Mouse (Mus musculus) CH12F3 (cell line): ENCODE results near the gene Mapk3.

ENCODE experiments used
- in situ Hi-C: fragments of 300-500 bp; cut with MboI; formaldehyde crosslinking; loops from 2 replicates; pipeline ENCODE4 v1.14.3; 2020; ENCODE audit warnings: low sequenced_read_pairs

Gene Mapk3

DNA sequence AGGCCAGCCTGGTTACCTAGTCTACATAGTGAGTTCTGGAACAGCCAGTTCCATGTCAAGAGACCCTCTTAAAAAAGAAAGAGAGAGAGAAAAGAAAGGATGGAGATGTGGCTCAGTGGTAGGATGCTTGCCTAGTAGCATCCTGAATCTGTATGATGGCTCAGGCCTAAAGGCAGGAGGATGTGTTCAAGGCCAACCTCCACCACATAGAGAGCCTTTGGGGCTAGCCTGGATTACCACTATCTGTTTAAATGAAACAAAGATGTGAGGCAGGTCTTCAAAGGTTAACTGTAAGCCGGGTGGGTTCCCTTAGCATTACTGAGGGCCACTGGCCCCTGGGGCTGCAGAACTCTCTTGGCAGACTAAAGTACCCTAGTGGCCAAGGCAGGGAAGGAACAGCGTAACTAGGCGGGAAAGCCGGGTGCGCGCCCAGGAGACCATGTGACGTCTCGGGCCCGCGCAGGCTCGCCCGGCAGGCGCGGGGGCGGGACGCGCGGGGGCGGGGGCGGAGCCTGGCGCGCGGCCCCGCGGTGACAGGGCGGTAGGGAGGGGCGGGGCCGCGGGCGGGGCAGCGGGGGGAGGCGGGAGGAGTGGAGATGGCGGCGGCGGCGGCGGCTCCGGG is at the start of gene Mapk3:
TSS of gene Mapk3 (plus strand) at position 552 of the 622 bp plus-strand sequence.
- in situ Hi-C loops: no loop called here

DNA sequence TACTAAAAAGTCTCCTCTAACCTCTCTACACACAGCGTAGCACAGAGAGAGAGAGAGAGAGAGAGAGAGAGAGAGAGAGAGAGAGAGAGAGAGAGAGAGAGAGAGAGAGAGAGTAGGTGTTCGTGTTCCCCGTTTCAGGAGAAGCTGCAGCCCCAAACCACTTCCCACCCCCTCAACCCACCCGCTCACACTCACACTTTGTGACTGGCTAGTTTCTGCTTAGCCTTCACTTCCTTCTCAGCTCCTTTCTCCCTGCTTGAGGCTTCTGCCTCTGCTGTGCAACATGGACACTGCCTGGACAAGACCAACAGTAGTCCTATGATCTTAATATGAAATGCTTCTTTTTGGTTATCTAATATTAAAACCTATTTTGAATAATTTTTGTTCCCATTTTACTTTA is 49.1 kb upstream of the Mapk3 start:
- in situ Hi-C loops: no loop called here

GRCm38 (mm10) chr7:126711910-126712309 is 47.5 kb upstream of the Mapk3 start:
- in situ Hi-C loops: no loop called here

- in situ Hi-C loops: loop anchor here (5.0 kb wide), 1 partner anchor 1057 kb away; no protein-coding TSS in a partner anchor
These were observed 43.7 kb upstream of the Mapk3 start for GRCm38 (mm10) chr7:126715679-126716078.

- in situ Hi-C loops: loop anchor here (5.0 kb wide), 1 partner anchor 1055 kb away; no protein-coding TSS in a partner anchor
These were observed 41.8 kb upstream of the Mapk3 start for GRCm38 (mm10) chr7:126717566-126717965.

- in situ Hi-C loops: loop anchor here (5.0 kb wide), 1 partner anchor 1053 kb away; no protein-coding TSS in a partner anchor
These were observed 40.5 kb upstream of the Mapk3 start for GRCm38 (mm10) chr7:126718787-126719337.

- in situ Hi-C loops: no loop called here
These were observed 37.8 kb upstream of the Mapk3 start for GRCm38 (mm10) chr7:126721635-126722034.

DNA sequence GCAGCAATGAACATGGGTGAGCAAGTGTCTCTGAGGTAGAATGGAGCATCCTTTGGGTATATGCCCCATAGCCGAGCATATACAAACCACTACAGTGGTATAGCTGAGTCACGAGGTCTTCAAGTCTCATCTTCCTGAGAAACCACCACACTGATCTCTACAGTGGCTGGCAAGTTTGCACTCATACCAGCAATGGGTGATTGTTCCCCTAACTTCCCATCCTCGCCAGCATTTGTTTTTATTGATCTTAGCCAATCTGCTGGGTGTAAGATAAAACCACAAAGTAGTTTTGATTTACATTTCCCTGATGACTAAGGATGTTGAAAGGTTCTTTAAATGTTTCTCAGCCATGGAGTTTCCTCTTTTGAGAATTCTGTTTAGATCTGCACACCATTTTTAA is 34.3 kb upstream of the Mapk3 start:
- in situ Hi-C loops: loop anchor here (25.0 kb wide), 1 partner anchor 937 kb away; no protein-coding TSS in a partner anchor

- in situ Hi-C loops: loop anchor here (25.0 kb wide), 1 partner anchor 937 kb away; no protein-coding TSS in a partner anchor
These were observed 33.7 kb upstream of the Mapk3 start for GRCm38 (mm10) chr7:126725667-126726066.

GRCm38 (mm10) chr7:126730256-126730789 is 29.1 kb upstream of the Mapk3 start:
- in situ Hi-C loops: loop anchor here (25.0 kb wide), 1 partner anchor 932 kb away; no protein-coding TSS in a partner anchor

DNA sequence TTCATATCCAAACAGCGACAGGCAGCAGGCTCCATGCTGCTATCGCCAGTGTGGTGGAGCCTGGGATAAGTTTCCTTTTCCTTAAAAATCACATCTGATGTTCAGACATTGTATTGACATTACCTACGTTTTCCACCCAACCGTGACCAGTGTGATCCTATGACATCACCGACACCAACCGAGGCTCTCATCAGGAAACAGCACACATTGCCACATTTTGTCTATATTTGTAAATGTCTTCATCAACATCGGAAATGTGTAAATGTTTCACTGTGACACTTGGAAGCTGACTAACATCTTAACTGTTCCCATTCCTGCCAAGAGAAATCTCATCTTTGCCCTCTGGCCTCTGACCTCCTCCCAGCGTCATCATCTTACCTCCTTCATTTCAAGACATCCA is 23.3 kb upstream of the Mapk3 start:
- in situ Hi-C loops: loop anchor here (25.0 kb wide), 1 partner anchor 926 kb away; no protein-coding TSS in a partner anchor

DNA sequence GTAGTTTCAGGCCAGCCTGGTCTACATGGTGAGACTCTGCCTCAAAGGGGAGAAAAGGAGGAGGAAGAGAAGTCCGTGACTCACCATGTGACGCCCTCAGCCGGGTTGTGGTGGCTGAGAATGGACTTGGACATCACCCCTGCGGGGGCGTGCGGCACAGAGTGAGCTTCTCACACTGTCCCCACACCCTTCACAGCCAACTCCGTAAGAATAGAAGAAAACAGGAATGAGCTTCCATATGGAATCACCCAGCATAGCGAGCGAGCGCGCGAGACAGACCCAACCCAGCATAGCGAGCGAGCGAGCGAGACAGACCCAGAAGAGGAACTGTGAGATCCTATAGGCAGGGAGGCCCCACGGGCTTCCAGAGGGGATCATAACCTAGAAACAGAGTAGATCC is 19.9 kb upstream of the Mapk3 start:
- in situ Hi-C loops: loop anchor here (25.0 kb wide), 1 partner anchor 923 kb away; no protein-coding TSS in a partner anchor

DNA sequence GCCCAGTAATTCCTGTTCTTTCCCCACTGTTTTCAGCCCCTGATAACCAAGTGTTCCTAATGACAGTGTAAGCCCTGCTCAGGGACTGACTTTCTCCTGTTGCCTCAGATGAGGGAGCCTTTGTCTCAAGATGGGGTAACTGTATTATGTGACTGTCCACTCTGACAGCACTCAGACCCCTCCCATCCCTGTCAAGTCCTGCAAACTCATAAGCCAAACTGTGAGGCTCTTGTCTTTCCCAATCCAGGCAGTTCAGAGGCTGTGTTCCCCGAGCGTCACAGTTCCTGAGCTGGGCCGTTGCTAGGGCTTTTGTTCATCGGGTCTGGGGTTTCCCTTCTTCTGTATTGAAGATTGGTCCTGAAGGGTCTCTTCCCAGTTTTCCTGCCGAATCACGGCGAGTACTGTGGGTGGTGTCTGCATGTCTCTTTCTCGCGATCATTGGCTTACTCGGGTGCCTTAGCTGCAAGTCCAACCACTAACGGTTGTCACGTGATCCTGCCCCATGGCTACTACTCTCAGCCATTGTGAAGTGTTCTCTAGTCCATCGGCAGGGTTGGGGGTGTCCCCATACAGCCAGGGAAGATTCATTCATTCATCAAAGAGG is 19.2 kb upstream of the Mapk3 start:
- in situ Hi-C loops: loop anchor here (25.0 kb wide), 1 partner anchor 922 kb away; no protein-coding TSS in a partner anchor

GRCm38 (mm10) chr7:126740977-126741376 is 18.4 kb upstream of the Mapk3 start:
- in situ Hi-C loops: loop anchor here (25.0 kb wide), 1 partner anchor 921 kb away; no protein-coding TSS in a partner anchor

- in situ Hi-C loops: loop anchor here (25.0 kb wide), 1 partner anchor 921 kb away; no protein-coding TSS in a partner anchor
These were observed 17.9 kb upstream of the Mapk3 start for GRCm38 (mm10) chr7:126741452-126741851.

GRCm38 (mm10) chr7:126741964-126742482 is 17.4 kb upstream of the Mapk3 start:
- in situ Hi-C loops: loop anchor here (25.0 kb wide), 1 partner anchor 920 kb away; no protein-coding TSS in a partner anchor

DNA sequence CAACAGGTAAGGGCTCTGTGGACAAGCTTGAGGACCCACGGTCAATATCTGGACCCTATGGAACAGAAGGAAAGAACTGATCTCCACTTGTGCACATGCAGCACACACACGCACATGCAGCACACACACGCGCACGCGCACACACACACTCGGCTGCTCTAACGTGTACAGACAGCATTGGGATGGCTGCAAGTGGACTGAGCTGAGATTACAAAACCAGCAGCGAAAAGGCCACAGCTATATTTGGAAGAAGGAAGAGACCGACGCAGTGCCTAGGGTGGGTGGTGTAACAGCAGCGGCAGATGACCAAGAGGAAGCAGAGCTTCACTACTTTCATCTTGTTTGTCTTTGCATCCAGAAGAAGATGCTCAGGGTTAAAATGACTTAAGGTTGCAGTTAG is 13.3 kb upstream of the Mapk3 start:
- in situ Hi-C loops: loop anchor here (25.0 kb wide), 1 partner anchor 916 kb away; no protein-coding TSS in a partner anchor

GRCm38 (mm10) chr7:126746798-126747197 is 12.6 kb upstream of the Mapk3 start:
- in situ Hi-C loops: loop anchor here (25.0 kb wide), 1 partner anchor 916 kb away; no protein-coding TSS in a partner anchor

DNA sequence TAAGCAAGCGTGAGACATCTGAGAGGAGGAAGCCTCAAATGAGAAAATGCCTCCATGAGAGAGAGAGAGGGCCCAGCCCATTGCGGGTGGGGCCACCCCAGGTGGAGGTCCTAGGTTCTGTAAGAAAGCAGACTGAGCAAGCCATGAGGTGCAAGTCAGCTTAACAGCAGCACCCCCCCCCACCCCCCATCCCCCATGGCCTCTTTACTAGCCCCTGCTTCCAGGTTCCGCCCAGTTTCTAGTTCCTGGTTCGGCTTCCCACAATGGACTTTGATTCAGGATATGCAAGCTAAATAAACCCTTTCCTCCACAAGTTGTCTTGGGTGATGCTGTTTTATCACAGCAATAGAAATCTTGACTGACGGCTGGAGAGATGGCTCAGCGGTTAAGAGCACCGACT is 10.6 kb upstream of the Mapk3 start:
- in situ Hi-C loops: loop anchor here (25.0 kb wide), 1 partner anchor 913 kb away; no protein-coding TSS in a partner anchor

DNA sequence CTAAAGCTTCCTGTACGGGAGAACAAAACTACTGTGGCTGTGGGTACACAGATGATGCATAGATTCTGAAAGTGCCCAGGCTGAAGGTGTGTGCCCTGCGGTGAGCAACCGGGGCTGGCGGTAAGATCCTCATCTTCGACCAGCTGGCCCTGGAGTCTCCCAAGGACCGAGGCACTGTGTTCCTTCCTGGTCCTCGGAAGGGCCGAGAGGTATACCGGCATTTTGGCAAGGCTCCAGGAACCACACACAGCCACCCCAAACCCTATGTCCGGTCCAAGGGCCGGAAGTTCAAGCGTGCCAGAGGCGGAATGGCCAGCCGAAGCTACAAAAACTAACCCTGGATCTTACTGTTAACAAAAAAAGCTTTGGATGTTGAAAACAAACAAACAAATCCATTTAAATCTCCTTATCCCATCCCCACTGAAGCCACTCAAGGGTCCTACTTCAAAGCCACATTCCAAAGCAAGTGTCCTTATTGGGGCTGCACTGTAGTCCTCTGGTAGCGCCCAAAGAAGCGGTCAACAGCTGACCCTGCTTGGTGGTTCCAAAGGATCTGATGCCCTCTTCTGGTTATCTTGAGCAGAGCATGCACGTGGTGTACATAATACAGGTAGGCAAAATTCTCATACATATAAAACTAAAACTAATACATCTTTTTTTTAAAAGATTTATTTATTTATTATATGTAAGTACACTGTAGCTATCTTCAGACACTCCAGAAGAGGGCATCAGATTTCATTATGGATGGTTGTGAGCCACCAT is 9.6 kb upstream of the Mapk3 start:
- in situ Hi-C loops: loop anchor here (25.0 kb wide), 1 partner anchor 913 kb away; no protein-coding TSS in a partner anchor
